Mouse (Mus musculus) liver, embryonic 14.5 days (tissue): ENCODE measurements around the gene Srd5a1.
"Not testable (repeated sequence)": the region's sequence is repeated elsewhere in the genome, so short reads cannot be mapped to it uniquely, and the experiment has no call there.

Experiments
- CTCF ChIP-seq: IDR thresholded peaks from 2 replicates; pipeline ENCODE4 v1.5.1; 2016; ENCODE audit warnings: antibody characterized with exemption, low read depth, control low read depth
- EP300 ChIP-seq: IDR thresholded peaks from 2 replicates; pipeline ENCODE4 v1.6.1; 2016; ENCODE audit warnings: antibody characterized with exemption, low read depth

GRCm38 (mm10) chr13:69635836-69636235, 24.6 kb upstream of the Srd5a1 start:
- TF ChIP-seq CTCF, EP300: not testable (repeated sequence)
